Mouse (Mus musculus) heart, embryonic 16.5 days (tissue): ENCODE measurements around the gene Scn8a. TPM values are rescaled to one million over a fixed set of nuclear protein-coding genes. Genes with fewer than 3 reads are reported as not detected.

Experiments
- ATAC-seq: fragments of 200-750 bp; cut with Nextera tagmentation; replicated peaks from 2 replicates; pipeline ENCODE4 v1.8.0; 2017; ENCODE audit warnings: moderate number of reproducible peaks; ENCODE audit not compliant: insufficient read depth, low FRiP score; ENCODE audit errors: extremely low read depth
- H3K27ac ChIP-seq: fragments of 300-500 bp; sonication (generic); 2 replicates; pipeline ENCODE4 v1.5.1; 2014; ENCODE audit warnings: mild to moderate bottlenecking, low read length, control low read depth, moderate library complexity
- H3K27me3 ChIP-seq: fragments of 300-500 bp; sonication (generic); 2 replicates; pipeline ENCODE4 v1.6.1; 2014; ENCODE audit warnings: low read length, mixed read lengths; ENCODE audit not compliant: control insufficient read depth, insufficient read depth
- H3K36me3 ChIP-seq: fragments of 300-500 bp; sonication (generic); 2 replicates; pipeline ENCODE4 v1.6.1; 2014; ENCODE audit not compliant: control insufficient read depth, insufficient read depth
- H3K4me1 ChIP-seq: fragments of 300-500 bp; sonication (generic); 2 replicates; pipeline ENCODE4 v1.6.1; 2014; ENCODE audit warnings: low read length, mixed read lengths; ENCODE audit not compliant: control insufficient read depth, insufficient read depth
- H3K4me2 ChIP-seq: fragments of 300-500 bp; sonication (generic); 2 replicates; pipeline ENCODE4 v1.6.1; 2014; ENCODE audit warnings: low read depth, mild to moderate bottlenecking, control low read depth, low read length
- H3K4me3 ChIP-seq: fragments of 300-500 bp; sonication (generic); 2 replicates; pipeline ENCODE4 v1.5.1; 2014; ENCODE audit warnings: mild to moderate bottlenecking, control low read depth, low read length
- H3K9ac ChIP-seq: fragments of 300-500 bp; sonication (generic); 2 replicates; pipeline ENCODE4 v1.6.1; 2014; ENCODE audit warnings: low read length, control low read depth
- H3K9me3 ChIP-seq: fragments of 300-500 bp; sonication (generic); replicated peaks from 2 replicates; pipeline ENCODE4 v1.6.1; 2016; ENCODE audit warnings: low read length; ENCODE audit not compliant: control insufficient read depth
- WGBS: fragments of 180-500 bp; shearing (Covaris S2); extraction: QIAGEN DNeasy Blood & Tissue Kit; methylation state at CpG from one replicate; pipeline ENCODE4 v1.1.7; 2014; 5-methylcytosine and 5-hydroxymethylcytosine counted together
- polyA plus RNA-seq: library from polyadenylated mRNA; unstranded; fragments of >200 nt; fragmentation: Nextera tagmentation; extraction: Ambion mirVana; gene quantifications from 2 replicates; pipeline ENCODE4 v1.2.1, GENCODE M21; 2015

Gene Scn8a
- polyA plus RNA-seq, 1 experiment from 2014 or later = 0.71 TPM

- H3K36me3 ChIP-seq = no peaks in the 10 kb centered on the region
- H3K9me3 ChIP-seq = no peaks in the 10 kb centered on the region
- H3K4me1 ChIP-seq = no peaks in the 10 kb centered on the region
- no peaks in the 10 kb centered on the region; the same call in 1 of the 2 replicates for H3K27me3 ChIP-seq
- WGBS = 89% methylated on average over 8 of the region's 8 CpGs
- H3K9ac ChIP-seq = no peak overlapping the region
- no peak overlapping the region for H3K4me3 ChIP-seq
- H3K27ac ChIP-seq = no peak overlapping the region
- H3K4me2 ChIP-seq = no peak overlapping the region
- ATAC-seq = no peak
These were observed 221.9 kb downstream of the Scn8a start for GRCm38 (mm10) chr15:101091551-101091950.

DNA sequence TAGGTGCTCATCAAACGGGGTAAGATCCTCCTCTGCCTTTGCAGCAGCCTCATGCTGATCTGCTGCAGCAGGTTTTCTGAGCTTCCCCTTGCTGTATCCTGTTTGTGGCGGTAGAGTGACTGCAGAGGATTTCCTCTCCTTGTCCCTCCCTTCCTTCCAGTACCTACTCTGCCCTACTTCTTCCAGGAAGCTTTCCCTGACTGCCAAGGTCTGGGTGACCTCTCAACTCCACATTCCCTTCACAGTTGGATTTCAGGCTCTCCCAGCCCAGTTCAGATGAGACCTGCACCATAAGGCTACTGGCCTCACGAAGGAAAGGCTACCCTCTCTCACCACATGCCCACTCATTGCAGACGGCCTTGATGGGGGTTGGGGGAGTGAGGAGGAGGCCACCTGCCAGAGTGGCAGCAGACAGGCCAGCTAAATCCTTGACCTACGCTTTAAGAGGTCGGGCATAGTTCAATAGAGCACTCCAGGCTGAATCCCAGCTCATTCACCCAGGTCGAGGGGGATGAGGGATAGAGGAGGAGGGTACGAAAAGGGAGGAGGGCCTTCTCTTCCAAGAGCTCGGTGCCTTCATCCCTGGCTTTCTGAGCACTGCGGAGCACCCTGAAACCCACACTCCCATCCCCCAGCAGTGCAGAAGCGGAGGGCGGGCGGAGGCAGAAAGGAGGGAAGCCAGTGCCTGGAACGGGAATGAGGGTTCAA is 222.6 kb downstream of the Scn8a start:
- Histone ChIP-seq H3K36me3 (no peaks in the 10 kb centered on the region), H3K9ac (no peak overlapping the region), H3K27me3 (peaks cover 2% of the 10 kb centered on the region), H3K9me3 (no peaks in the 10 kb centered on the region), H3K4me2 (no peak overlapping the region), H3K27ac (no peak overlapping the region), H3K4me1 (no peaks in the 10 kb centered on the region), H3K4me3 (no peak overlapping the region)
- 47% methylated on average over 14 of the region's 14 CpGs for WGBS
- ATAC-seq = no peak

DNA sequence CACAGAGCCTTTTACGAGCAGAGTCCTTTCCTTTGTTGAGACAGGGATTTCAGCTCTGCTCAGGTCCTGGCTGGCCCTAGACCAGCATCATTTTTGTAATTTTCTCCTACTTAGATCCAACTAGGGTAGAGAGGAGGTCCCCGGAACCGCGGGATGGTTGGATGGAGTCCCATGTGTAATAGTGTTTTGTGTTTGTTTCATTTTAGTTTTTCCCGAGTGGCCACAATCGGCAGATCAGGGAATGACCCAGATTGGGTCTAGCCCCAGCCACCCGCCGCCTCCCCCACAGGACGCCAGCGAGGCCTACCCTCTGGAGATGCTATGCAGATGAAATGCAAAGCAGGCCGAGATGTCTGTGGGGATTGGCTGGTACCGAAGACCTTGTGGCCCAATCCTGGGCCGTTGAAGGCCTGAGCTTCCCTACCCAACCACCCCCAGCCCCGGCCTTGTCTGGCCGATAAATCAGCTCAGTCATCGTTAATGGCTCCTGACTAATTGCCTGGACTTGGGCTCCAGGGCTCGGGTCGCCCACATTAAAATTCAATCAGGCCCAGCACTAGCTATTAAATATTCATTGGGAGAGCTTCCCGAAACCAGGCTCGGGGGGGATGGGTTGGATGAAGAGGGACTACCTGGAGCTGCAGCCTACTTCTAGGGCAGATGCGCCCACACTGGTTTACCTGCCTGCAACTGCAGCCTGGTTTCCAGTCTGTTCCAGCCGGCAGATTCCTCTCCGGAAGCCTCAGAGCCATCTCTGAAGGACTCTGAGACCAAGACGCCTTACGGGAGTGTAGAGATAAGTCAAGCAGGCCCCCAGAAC is 223.4 kb downstream of the Scn8a start:
- Histone ChIP-seq H3K9ac (no peak overlapping the region), H3K4me2 (no peak overlapping the region)
- ATAC-seq = no peak

GRCm38 (mm10) chr15:101093988-101094387 is 224.3 kb downstream of the Scn8a start:
- peaks cover 8% of the 10 kb centered on the region for H3K4me1 ChIP-seq
- no peak overlapping the region for H3K27ac ChIP-seq
- no peak overlapping the region for H3K4me3 ChIP-seq
- 48% methylated on average over 6 of the region's 6 CpGs for WGBS
- peaks cover 13% of the 10 kb centered on the region for H3K27me3 ChIP-seq
- no peaks in the 10 kb centered on the region for H3K9me3 ChIP-seq
- no peak overlapping the region for H3K9ac ChIP-seq
- no peaks in the 10 kb centered on the region for H3K36me3 ChIP-seq
- no peak for ATAC-seq
- H3K4me2 ChIP-seq = no peak overlapping the region

More for the DNA sequence above, 223.4 kb downstream of the Scn8a start:
- H3K9me3 ChIP-seq = no peaks in the 10 kb centered on the region
- no peak overlapping the region for H3K27ac ChIP-seq
- 40% methylated on average over 25 of the region's 25 CpGs for WGBS
- no peaks in the 10 kb centered on the region for H3K36me3 ChIP-seq
- no peak overlapping the region for H3K4me3 ChIP-seq
- peaks cover 4% of the 10 kb centered on the region for H3K4me1 ChIP-seq
- H3K27me3 ChIP-seq = peaks cover 6% of the 10 kb centered on the region

GRCm38 (mm10) chr15:101094979-101095378 is 225.3 kb downstream of the Scn8a start:
- Histone ChIP-seq H3K9ac (no peak overlapping the region), H3K27ac (no peak overlapping the region), H3K9me3 (no peaks in the 10 kb centered on the region), H3K4me1 (peaks cover 8% of the 10 kb centered on the region), H3K36me3 (no peaks in the 10 kb centered on the region), H3K4me2 (no peak overlapping the region), H3K4me3 (no peak overlapping the region), H3K27me3 (peaks cover 18% of the 10 kb centered on the region)
- ATAC-seq = no peak
- WGBS = 72% methylated on average over 9 of the region's 9 CpGs

GRCm38 (mm10) chr15:101095392-101095791 is 225.7 kb downstream of the Scn8a start:
- 84% methylated on average over 3 of the region's 3 CpGs for WGBS
- peaks cover 8% of the 10 kb centered on the region for H3K4me1 ChIP-seq
- no peak overlapping the region for H3K27ac ChIP-seq
- no peak overlapping the region for H3K4me3 ChIP-seq
- ATAC-seq = no peak
- H3K9me3 ChIP-seq = no peaks in the 10 kb centered on the region
- H3K27me3 ChIP-seq = peaks cover 18% of the 10 kb centered on the region
- no peak overlapping the region for H3K4me2 ChIP-seq
- no peaks in the 10 kb centered on the region for H3K36me3 ChIP-seq
- no peak overlapping the region for H3K9ac ChIP-seq

Other genes starting within 250 kb of the Scn8a start
- gene Smagp, start 232.9 kb upstream of the Scn8a start, polyA plus RNA-seq = 16.9 and 17.2 TPM in 2 replicates
- gene Bin2, start 200.3 kb upstream of the Scn8a start, polyA plus RNA-seq = 5.9 and 13.3 TPM in 2 replicates
- gene Cela1, start 181.9 kb upstream of the Scn8a start, polyA plus RNA-seq = 3.3 and 3.5 TPM in 2 replicates
- gene Galnt6, start 140.5 kb upstream of the Scn8a start, polyA plus RNA-seq = 1.0 and 2.4 TPM in 2 replicates
- 1.3 and 1.4 TPM in 2 replicates for gene Slc4a8, start 108.1 kb upstream of the Scn8a start, polyA plus RNA-seq
- not detected in 2 replicates for gene Gm47841, start 177.5 kb downstream of the Scn8a start, polyA plus RNA-seq
- 0.10 and 0.12 TPM in 2 replicates for gene Fignl2, start 208.7 kb downstream of the Scn8a start, polyA plus RNA-seq
- gene Ankrd33, start 245.9 kb downstream of the Scn8a start, polyA plus RNA-seq = not detected in 2 replicates